Mouse (Mus musculus) cortical plate, adult 2 months (tissue): ENCODE measurements at regions not wholly inside any gene's neighbourhood (a gene's known extent, or its start where the extent isn't known, plus 50 kb on each side); places are given as distances from the start of the nearest gene placed in this dataset.

Experiments
- CTCF ChIP-seq: fragments of 200-500 bp; IDR thresholded peaks from 2 replicates; pipeline ENCODE4 v1.5.1; 2011; ENCODE audit warnings: mild to moderate bottlenecking, control low read depth, low read length; ENCODE audit not compliant: insufficient read depth; ENCODE audit errors: extremely low read depth
- POLR2A ChIP-seq: fragments of 200-500 bp; IDR thresholded peaks from 2 replicates; pipeline ENCODE4 v1.6.1; 2011; ENCODE audit warnings: mild to moderate bottlenecking, low read length, control low read depth; ENCODE audit not compliant: insufficient read depth; ENCODE audit errors: extremely low read depth

GRCm38 (mm10) chr6:49523696-49524095 lies 128.3 kb downstream of the Stk31 start:
- no peak for TF ChIP-seq CTCF
- no peak for TF ChIP-seq POLR2A
